In genomic region chr14:13469211-13469610, GRCm38 (mm10) we compare ENCODE assay signal across 31 mouse cellular contexts.
"Had no signal": no experiment of that assay in that cellular context is flagged by ENCODE, and none has a peak within 500 bp of the region (broad histone marks: within the 10 kb centered on the region; RNA-seq: fewer than 3 reads in every experiment).

No protein-coding gene starts in this region.

- H3K4me3 ChIP-seq: limb, embryonic 10.5 days; limb, embryonic 12.5 days; limb, embryonic 13.5 days; limb, embryonic 15.5 days; liver, embryonic 12.5 days; liver, embryonic 13.5 days; liver, embryonic 15.5 days; lung, embryonic 15.5 days; megakaryocyte, embryonic 14.5 days; midbrain, embryonic 10.5 days; midbrain, embryonic 12.5 days; midbrain, embryonic 13.5 days; midbrain, embryonic 15.5 days; myocyte; neural tube, embryonic 12.5 days had no signal

- H3K4me2 ChIP-seq: limb, embryonic 12.5 days; limb, embryonic 13.5 days; limb, embryonic 15.5 days; liver, embryonic 11.5 days; liver, embryonic 12.5 days; liver, embryonic 13.5 days; liver, embryonic 15.5 days; lung, embryonic 14.5 days; lung, embryonic 15.5 days; midbrain, embryonic 12.5 days; midbrain, embryonic 13.5 days; midbrain, embryonic 15.5 days; neural tube, embryonic 12.5 days had no signal

- H3K27ac ChIP-seq: limb, embryonic 10.5 days; limb, embryonic 12.5 days; limb, embryonic 13.5 days; limb, embryonic 15.5 days; liver, embryonic 12.5 days; liver, embryonic 13.5 days; liver, embryonic 14.5 days; liver, embryonic 15.5 days; lung, embryonic 15.5 days; macrophage; midbrain, embryonic 10.5 days; midbrain, embryonic 12.5 days; midbrain, embryonic 13.5 days; midbrain, embryonic 15.5 days; neural tube, embryonic 12.5 days had no signal

- H3K27me3 ChIP-seq: limb, embryonic 12.5 days; limb, embryonic 13.5 days; limb, embryonic 15.5 days; liver, embryonic 12.5 days; liver, embryonic 13.5 days; liver, embryonic 15.5 days; lung, embryonic 15.5 days; megakaryocyte, embryonic 14.5 days; midbrain, embryonic 12.5 days; midbrain, embryonic 13.5 days; midbrain, embryonic 15.5 days; neural tube, embryonic 12.5 days had no signal

- H3K9ac ChIP-seq: limb, embryonic 12.5 days; limb, embryonic 13.5 days; limb, embryonic 15.5 days; liver, embryonic 12.5 days; liver, embryonic 13.5 days; liver, embryonic 14.5 days; liver, embryonic 15.5 days; liver, postnatal 0 days; lung, embryonic 14.5 days; lung, embryonic 15.5 days; midbrain, embryonic 12.5 days; midbrain, embryonic 13.5 days; midbrain, embryonic 15.5 days; neural tube, embryonic 12.5 days had no signal

- H3K9me3 ChIP-seq: limb, embryonic 10.5 days; limb, embryonic 12.5 days; limb, embryonic 13.5 days; limb, embryonic 15.5 days; liver, embryonic 12.5 days; liver, embryonic 13.5 days; liver, embryonic 15.5 days; lung, embryonic 15.5 days; megakaryocyte, embryonic 14.5 days; midbrain, embryonic 10.5 days; midbrain, embryonic 12.5 days; midbrain, embryonic 13.5 days; midbrain, embryonic 15.5 days; neural tube, embryonic 12.5 days had no signal

- DNase-seq: left cerebral cortex, postnatal 4 days; liver; liver, embryonic 13.5 days; liver, postnatal 0 days; lung, adult 18-20 months; lung, adult 2 months; lung, embryonic 14.5 days; lung, postnatal 10 days; lung, postnatal 14 days; lung, postnatal 36 days; lung, postnatal 4 days; midbrain, embryonic 14.5 days had no signal

- H3K4me1 ChIP-seq: limb, embryonic 10.5 days; limb, embryonic 12.5 days; limb, embryonic 13.5 days; limb, embryonic 15.5 days; liver, embryonic 12.5 days; liver, embryonic 13.5 days; liver, embryonic 15.5 days; lung, embryonic 15.5 days; megakaryocyte, embryonic 14.5 days; midbrain, embryonic 10.5 days; midbrain, embryonic 12.5 days; midbrain, embryonic 13.5 days; midbrain, embryonic 15.5 days; neural tube, embryonic 12.5 days had no signal

- ATAC-seq: liver, embryonic 12.5 days; liver, postnatal 0 days; lung, postnatal 0 days; midbrain, embryonic 13.5 days; midbrain, embryonic 15.5 days; midbrain, embryonic 16.5 days had no signal

- H3K36me3 ChIP-seq: limb, embryonic 10.5 days; limb, embryonic 12.5 days; limb, embryonic 13.5 days; limb, embryonic 15.5 days; liver, embryonic 12.5 days; liver, embryonic 13.5 days; liver, embryonic 15.5 days; lung, embryonic 15.5 days; midbrain, embryonic 10.5 days; midbrain, embryonic 12.5 days; midbrain, embryonic 13.5 days; midbrain, embryonic 15.5 days; neural tube, embryonic 12.5 days had no signal
